Mouse (Mus musculus) cerebellum, postnatal 25 days (tissue): ENCODE data around the gene Srrm2.

Experiments used
- DNase-seq, 2 experiments: peaks; one replicate each; pipeline ENCODE4 v3.0.0; 2021; ENCODE audit warnings: mixed read lengths in 2 of 2

Srrm2 gene

DNA sequence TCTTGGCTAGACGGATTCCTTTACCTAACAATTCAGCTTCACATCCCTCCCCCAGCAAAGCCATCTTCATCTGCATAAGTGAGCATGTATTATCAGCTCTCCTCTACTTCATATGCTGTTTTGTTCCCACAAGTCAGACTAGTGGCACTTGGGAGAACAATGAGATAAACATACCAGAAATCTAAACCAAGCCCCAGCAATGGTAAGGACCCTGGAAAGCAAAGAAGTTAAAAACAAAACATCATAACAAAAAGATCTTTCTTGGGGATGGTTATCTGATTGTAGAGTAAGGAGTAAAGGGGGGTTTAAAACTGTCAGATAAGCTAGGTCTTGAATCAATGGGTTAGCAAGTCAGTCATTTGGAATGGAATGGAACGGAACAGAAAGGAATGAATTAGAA is 19.8 kb upstream of the Srrm2 start:
- DNase-seq: no peak

DNA sequence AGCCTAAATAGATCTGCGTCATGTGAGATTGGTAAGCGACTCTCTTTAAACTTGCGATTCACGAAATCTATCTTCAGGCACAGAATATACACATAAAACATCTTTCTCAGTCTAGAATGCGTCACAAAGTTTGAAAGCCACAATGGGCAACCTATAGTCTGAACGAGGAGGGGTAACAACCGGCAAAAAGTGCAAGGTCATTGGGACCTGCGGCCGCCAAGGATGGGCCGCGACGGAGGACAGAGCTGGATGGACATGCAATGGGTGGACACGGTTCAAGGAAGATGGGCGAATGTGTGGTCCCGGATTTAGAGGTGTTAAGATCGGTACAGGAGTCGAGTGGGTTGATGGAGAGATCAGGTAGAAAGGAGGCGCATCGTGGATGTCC is 19.4 kb upstream of the Srrm2 start:
- DNase-seq: no peak

DNA sequence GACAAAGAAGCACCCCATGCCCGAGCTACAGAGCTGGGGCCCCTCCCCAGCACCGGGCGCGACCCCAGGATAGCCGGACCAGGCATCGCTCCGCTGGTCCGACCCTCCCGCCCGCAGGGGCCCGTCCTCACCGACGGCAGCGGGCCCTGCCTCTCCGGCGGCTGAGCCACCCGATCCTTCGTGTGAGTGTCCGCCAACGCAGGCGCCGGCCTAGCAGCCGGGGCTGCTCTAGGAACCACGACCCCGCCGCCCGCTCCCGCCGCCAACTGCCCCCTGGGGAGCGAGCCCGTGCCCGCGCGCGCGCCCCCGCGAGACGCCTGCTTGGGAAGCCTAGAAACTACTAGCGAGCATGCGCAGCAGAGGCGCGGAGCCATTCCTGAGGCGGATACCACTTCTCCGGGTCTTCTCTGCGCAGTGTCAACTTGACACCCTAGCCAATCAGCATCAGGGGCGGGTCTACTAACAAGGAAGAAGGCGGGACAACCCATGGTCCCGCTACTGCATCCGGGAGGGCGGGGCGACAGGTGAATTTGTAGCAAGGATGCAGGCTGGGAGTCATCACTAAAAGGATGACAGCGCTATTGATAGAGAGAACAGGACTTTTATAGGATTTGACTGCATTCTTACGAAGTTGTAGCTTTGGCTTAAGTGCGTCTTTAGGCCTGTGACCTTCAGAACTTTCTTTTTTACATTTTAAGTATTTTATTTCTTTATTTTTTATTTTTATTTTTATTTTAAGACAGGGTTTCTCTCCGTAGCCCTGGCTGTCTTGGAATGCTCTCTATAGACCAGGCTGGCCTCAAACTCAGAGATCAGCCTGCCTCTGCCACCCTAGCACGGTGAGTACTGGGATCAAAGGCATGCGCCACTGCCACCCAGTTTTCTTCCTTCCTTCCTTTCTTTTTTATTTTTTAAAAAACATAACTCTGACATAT is 18.8 kb upstream of the Srrm2 start, which contains the start of gene Flywch1:
Gene Flywch1 (minus strand): TSS at position 319 of the 935 bp plus-strand sequence.
- peak; percentile 99 for DNase-seq

DNA sequence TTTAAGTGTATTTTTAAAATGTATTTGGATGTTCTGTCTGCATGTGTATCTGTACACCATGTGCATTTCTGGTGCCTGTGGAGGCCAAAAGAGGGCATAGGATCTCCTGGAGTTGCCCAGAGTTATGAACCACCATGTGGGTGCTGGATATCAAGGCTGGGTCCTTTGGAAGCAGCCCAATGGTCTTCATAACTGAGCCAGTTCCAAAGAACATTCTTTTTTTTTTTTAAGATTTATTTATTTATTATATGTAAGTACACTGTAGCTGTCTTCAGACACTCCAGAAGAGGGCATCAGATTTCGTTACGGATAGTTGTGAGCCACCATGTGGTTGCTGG is 18.1 kb upstream of the Srrm2 start:
- peak; percentile 10 to 25 for DNase-seq

DNA sequence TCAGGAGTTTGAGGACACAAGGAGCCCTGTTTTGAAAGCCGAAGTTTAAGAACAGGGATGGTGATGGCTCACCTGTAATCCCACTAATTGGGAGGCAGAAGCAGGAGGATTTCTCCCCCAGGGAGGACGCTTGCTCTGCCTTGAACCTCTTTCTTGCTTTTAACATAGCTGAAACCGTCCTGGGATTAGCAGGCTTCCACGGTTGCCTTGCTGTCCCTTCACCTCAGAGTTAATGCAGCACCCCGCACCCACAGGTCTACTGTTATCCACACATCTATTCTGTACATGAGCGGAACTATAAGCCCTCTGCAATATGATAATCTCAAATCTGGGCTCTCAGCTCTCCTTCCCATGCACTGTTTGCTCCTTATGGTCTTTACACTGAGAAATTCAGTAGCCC is 16.7 kb upstream of the Srrm2 start:
- DNase-seq: no peak

DNA sequence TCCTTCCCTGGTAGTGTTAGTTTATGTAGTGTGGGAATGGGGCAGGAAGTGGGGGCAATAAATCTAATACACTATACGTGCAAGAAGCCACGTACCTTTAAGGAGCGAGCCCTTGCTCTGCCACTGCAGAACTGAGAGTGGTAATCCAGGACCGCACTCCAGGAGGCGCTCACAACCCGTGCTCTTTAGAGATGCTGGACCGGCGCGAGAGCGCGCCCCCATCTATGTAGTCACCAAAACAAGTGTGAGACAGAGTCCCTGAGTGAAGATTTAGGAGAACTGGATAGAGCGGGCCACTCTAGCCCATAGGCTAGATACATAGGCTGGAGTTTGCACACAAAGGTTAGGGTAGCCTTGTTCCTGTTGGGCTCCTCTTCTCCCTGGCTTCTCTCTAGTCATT is 16.2 kb upstream of the Srrm2 start:
- peak; percentile 84 to 91 for DNase-seq

DNA sequence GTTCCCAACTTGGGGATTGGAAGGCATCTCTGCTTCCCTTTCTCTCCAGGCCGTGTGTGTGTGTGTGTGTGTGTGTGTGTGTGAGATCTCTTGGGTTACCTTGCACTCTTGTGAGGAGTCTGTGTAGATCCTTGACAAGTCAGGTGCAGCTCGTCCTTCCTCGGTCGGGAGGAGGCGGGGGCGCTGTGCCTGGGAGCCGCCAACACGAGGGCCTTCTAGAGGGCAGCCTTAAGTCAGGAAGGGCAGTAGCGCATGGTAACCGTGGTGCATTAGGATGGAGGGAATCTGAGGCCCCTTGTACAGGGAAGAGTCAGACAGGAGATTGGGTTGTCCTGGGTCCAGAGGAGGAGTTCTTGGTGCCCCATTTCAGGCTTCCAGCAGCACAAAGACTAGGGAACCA is 14.1 kb upstream of the Srrm2 start:
- DNase-seq: no peak

DNA sequence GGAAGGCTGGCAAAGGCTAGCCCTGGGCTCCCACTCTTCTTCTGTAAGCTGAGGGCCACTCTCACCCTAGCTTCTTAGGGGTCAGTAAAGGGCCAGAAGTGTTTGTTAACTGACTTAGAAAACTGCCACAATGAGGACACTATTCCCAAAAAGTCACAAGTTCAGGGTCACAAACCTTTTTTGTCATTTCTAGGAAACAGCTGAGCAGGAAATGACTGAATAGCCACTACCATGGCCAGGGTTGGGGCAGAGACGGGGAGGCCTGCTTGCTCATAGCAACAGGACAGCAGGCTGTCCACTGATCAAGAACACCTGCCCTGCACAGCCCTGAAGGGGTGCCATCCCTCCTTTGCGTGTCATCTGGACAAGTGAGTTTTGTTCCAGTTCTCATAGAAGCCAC is 13.2 kb upstream of the Srrm2 start:
- no peak for DNase-seq

DNA sequence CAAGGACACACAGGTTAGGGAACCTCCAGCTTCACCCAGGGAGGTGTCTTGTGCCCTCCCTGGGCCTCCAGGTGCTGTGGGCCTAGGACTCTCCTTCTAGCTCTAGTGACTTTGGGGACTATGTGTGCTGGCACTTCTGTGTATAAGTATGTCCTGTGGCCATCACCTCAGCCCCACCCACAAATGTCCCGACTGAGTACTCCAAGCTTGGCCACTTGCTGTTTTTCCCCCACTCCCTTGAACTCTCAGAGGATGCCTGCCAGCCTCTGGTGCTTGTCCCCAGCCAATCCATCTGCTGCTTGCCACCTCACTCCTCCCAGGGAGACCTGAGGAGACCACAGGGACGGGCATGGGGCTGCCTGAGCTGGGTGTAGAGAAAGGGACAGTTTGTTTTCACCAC is 11.9 kb upstream of the Srrm2 start:
- DNase-seq: no peak

DNA sequence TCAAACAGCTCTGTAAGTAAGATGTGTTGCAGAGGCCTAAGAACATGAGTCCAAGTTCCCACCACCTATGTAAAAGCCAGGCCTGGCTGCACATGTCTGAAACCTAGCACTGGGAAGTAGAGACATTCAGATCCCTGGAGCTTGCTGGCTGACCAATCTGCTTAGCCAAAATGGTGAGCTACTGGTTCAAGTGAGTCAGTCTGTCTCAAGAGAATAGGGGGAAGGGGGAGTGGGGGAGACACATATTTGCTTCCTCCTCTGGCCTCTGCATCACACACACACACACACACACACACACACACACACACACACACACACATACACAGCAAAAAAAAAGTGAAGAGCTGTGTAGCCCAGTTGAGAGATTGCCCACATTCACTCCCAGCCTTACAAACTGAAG is 7.0 kb upstream of the Srrm2 start:
- no peak for DNase-seq

DNA sequence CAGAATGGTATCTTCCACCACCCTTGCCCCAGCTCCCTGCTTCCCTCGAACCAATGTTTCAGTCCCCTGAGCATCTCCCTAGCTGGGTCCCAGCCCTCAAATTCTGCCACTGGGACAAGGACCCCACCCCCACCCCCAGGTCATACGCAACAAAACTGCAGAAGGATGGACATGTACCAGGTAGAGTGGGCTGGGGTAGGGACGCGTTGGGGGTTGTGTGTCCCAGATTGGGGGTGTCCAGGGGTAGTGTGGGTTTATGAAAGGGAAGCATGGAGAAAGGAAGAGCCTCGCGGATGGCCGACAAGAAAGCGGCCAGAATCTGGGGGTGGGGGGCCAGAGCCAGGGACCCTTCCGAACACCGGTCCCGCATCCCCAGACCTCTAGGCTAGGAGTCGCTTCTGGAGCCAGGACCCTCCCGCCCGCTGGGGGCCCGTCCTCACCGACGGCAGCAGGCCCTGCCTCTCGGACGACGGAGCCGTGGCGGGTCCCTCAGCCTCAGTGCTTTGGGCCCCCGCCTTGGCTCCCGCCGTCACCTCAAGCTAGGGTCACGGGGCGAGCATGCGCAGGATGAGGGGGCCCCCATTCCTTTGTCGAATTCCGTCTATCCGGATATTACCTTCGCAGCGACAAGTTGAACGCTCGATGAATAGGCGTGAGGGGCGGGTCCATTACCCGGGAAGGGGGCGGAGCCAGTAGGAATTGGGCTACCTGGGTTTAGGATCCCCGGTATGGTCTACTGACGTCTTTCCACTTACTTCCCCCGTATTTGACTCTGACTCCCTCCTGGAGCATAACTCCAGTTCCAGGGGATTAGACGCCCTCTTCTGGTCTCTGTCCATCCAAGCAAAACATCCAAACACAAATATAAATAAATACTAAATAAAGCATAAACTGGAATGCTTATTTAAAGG is 4.5 kb upstream of the Srrm2 start, which contains the start of gene Flywch2:
Gene Flywch2 (minus strand): TSS at position 521 of the 911 bp plus-strand sequence.
- peak; percentile 91 to 96 for DNase-seq

DNA sequence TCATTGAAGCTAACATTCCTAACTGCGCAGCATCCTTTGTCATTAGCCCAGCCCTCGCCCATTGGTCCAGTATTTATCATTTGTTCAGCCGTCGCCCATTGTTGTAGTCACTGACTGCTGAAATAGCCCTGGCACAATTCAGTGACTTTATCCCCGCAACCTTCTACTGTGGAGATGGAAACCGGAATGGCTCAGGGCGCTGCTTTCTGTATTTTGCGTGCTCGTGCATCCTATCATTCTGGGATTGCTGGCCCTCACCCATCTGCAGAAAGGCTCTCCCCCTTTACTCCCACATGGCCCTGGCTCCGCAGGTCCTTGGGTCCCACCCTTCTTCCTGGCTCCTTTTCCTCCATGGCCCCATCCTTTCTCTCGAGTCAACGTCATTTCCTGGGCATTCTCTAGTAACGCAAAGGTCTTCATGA is 3.8 kb upstream of the Srrm2 start:
- DNase-seq: peak; percentile 66 to 70

DNA sequence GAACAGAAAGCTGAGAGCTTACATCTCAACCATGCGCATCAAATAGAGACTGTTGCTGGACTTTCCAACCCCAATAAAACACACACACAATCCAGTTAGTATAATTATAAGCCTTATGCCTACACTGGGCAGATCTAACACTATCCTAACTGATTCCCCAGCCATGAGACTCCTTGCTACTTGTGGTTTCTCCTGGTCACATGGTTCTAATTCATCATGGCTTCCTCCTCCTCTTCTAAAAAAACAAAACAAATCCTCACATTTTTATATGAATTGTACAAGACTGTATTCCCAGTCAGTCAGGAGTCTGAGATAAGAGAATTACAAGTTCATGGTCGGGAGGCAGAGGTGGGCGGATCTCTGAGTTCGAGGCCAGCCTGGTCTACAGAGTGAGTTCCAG is 1.4 kb upstream of the Srrm2 start:
- DNase-seq: no peak

DNA sequence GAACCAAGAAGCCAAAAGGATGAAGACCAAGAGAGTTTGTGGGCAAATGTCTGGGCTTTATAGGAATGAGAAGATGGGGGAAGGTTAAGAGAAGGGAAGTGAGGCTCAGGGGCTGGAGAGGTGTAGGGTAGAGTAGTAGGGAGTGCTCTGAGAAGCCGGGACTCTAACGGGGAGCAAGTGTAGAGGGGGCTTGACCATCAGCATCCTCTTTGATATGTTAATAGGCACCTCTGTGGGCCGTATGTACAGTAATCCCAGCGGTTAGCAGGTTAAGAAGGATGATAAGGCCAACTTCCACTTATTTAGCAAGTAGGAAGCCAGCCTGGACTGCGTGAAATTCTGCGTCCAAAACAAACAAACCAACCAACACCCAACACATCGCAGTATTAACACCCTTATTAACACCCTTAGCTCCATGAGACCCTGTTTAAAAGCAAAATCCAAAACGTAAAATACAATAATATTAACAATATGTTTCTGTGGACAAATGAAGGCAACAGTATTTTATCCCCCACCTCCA is 523 bp upstream of the Srrm2 start:
- no peak for DNase-seq

DNA sequence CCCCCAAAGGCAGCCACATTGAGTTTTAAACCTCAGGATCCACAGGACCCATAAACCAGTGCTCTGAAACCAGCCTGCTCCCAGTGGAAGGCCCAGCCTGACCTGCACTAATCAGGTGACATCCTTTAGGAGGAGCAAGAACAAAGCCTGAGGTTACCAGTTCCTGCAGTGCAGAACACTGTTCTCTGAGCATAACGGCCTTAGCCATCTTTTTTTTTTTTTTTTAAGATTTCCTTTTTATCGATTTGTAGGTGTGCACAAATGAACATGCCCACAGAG is 686 bp downstream of the Srrm2 start:
- peak in 1 of 2 experiments; percentile 52 for DNase-seq

DNA sequence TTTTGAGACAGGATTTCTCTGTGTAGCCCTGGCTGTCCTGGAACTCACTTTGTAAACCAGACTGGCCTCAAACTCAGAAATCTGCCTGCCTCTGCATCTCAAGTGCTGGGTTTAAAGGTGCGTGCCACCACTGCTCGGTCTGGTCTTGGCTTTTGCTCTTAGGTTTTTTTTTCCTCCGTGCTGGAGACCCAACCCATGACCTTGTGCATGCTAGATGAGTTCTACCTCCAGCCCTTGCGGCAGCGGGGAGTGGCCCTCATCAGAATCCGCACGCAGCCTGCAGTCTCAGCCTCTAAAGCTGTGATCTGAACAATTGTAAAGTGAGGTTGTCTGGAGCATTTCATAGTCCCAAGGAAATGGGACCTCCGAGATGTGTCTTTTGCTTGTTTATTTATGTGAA is 5.0 kb downstream of the Srrm2 start:
- DNase-seq: no peak

DNA sequence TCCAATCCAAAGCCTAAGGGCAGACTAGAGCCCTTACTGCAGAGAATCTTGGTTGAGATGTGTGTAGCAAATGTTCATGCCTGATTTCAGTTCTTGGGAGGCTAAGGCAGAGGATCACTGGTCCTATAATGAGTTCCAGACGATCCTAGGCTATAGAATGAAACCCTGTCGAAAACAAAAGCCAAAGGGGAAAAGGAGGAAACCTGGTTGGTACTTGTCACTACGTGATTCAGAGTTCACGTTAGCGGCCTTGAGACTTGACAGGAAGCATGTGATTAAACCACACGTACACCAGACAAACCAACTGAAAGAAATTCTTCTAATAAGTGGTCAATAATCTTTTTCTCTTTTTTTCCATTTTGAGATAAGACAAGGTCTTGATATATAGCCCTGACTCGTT is 7.0 kb downstream of the Srrm2 start:
- no peak for DNase-seq

DNA sequence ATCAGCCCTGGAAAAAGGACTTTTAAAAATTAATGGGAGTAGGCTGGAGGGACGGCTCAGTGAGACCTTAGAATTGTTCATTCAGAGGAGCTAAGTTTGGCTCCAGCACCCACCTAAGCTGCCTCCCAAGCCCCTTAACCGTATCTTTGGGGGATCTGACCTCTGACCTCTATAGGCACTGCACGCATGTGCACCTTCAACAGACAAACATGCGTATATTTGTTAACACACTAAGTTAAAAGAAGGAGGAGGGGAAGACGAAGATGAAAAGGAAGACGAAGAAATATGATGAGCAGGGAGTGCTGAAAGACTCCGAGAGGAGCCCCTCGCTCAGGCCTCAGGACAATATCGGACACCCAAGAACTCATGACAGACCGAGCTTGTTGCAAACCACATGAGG is 11.3 kb downstream of the Srrm2 start:
- DNase-seq: no peak

DNA sequence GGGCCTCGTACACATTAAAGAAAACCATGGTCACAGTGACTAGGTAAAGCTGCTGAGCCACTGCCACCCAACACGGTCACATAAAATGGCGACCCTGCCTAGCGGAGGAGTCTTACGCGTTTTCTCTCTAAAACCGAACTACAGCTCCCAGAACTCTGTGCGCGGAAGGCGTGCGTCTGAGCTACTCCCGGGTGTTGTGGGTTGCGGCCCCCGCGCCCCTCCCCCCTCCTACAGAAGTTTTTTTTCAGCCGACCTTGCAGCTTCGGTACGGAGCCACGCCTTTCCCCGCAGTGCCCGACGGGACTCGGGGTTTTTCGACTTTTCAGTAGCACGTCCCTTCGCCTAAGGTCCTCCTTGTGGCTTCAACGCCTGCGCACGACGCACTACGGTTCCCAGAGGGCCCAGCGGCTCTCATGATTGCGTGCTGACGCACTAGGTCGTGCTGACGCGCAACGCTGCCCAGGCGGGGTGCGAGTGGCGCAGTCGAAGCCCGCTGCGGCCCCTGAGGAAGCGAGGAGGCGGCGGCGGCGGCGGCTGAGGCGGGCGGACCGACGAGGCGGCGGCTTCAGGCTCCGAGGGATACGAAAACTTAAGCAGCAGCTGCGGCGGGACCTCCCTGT is 12.5 kb downstream of the Srrm2 start:
- DNase-seq: peak; percentile 97 to 99

DNA sequence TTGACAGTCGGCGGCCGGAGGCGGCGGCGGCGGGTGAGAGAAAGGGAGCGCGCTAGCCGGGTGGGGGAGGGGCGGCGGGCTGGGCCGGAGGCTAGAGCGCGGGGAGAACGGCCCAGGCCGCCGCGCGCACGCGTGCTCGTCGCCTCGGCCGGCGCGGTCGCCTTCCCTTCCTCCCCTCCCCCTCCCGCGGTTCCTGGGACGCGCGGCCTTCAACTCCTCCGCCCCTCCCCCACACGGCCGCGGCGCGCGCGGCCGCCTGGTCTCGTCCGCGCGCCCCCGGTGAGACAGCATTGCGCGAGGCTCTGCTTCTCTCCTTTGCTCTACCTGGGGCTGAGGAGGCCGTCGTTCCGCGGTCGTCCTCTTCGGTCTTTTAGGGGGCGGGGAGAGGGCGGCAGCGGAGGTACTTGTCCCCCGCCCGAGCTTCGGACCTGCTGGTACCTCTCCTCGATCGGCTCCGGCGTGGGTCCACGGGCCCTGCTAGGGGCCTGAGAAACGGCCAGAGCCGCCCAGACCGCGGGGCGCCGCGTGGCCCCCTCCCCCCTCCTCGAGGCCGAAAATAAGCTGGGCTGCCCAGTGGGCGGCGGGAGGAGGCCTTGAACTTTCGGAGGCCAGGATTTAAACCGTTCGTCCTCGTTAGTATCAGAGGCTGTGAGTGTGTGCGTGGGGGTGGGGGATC is 13.2 kb downstream of the Srrm2 start:
- DNase-seq: peak in 1 of 2 experiments; percentile 92

DNA sequence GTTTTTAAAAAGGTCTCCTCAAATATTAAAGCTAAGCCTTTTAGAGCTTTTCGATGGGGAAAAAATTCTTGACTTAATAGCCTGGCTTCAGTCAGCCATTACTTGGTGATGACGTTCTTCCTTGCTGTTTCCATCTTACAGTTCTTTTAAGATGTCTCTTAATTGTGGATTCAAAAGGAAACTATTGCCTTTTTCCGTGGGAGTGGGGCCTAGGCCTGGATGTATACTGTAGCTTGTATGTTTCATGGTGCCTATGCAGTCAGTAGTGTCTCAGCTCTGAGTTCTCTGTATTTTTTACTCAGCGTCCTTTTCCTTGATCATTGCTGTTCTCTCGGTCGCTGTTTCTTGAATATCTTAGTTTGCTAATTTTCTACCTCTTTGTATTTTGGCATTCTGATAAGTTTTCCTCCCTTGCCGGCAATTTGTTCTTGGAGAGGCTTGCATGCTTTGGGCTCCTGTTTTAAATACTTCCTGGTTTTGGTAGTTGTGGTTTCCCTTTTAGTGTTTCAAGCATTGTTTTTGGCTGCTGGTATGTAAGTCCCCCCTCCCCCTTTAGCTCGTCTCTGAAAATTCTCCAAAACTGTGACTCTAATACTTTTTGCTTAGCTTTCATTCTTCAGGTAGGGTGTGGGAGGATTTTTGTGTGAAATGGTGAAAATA is 14.2 kb downstream of the Srrm2 start:
- no peak for DNase-seq

DNA sequence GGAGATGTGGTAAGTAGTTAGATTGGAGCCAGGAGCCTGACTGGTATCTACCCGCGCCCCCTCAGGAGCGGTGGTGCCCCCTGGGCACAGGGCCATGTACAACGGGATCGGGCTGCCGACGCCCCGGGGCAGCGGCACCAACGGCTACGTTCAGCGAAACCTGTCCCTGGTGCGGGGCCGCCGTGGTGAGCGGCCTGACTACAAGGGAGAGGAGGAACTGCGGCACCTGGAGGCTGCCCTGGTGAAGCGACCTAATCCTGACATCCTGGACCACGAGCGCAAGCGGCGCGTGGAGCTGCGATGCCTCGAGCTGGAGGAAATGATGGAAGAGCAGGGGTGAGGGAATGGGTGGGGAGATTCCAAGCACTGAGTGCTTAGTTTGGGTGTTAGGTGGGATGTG is 16.5 kb downstream of the Srrm2 start:
- DNase-seq: peak; percentile 66 to 76
